Mouse (Mus musculus): ENCODE measurements at regions not wholly inside any gene's neighbourhood (a gene's known extent, or its start where the extent isn't known, plus 50 kb on each side); places are given as distances from the start of the nearest gene placed in this dataset.

- no peak for TF ChIP-seq CTCF (IDR thresholded peaks at IDR 0.05; ENCODE audit: low read depth)
- no peak for ATAC-seq
- H3K27ac ChIP-seq (ENCODE audit: low read depth, low read length) = no peak overlapping the region
- no peak overlapping the region for H3K4me2 ChIP-seq (replicated peaks; ENCODE audit: low read depth)
- H3K4me3 ChIP-seq (ENCODE audit: low read depth, low read length) = no peak overlapping the region
- no peaks in the 10 kb centered on the region for H3K27me3 ChIP-seq (replicated peaks; ENCODE audit: control insufficient read depth, insufficient read depth, low read length)
- H3K4me1 ChIP-seq (replicated peaks; ENCODE audit: control insufficient read depth, insufficient read depth, low read length) = no peaks in the 10 kb centered on the region
- 60% methylated on average over 1 of the region's 1 CpGs for WGBS
- H3K36me3 ChIP-seq (ENCODE audit: control insufficient read depth, insufficient read depth) = no peaks in the 10 kb centered on the region
- no peak overlapping the region for H3K9ac ChIP-seq (ENCODE audit: low read depth, low read length)
- H3K9me3 ChIP-seq (ENCODE audit: control insufficient read depth) = no peaks in the 10 kb centered on the region
Measured at GRCm38 (mm10) chr2:45245506-45245905, 128.3 kb upstream of the Zeb2 start.

DNA sequence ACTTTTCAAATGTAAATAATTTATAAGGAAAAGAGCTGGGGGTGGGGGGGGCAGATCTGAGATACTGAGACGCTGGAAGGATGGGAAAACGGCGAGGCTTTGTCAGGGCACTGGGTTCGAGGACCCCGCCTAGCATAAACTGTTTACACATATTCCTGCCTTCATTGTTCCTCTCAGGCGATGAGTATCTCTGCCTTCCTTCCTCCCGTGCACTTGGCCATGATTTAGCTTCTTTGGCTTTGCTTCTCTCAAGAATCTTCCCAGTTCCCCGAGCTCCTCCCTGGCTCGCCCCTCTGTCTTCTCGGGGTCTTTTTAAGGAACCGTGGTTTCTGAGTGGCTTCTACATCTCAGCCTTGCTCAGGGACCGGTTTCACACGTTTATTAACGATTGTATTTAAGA, 127.3 kb upstream of the Zeb2 start:
- Histone ChIP-seq H3K27me3 (replicated peaks; ENCODE audit: control insufficient read depth, insufficient read depth, low read length) (no peaks in the 10 kb centered on the region), H3K9me3 (ENCODE audit: control insufficient read depth) (no peaks in the 10 kb centered on the region), H3K27ac (ENCODE audit: low read depth, low read length) (no peak overlapping the region), H3K4me1 (replicated peaks; ENCODE audit: control insufficient read depth, insufficient read depth, low read length) (no peaks in the 10 kb centered on the region), H3K4me2 (replicated peaks; ENCODE audit: low read depth) (0 out of 2 replicates have a peak overlapping the region, but pooled peaks have one; percentile 1), H3K36me3 (ENCODE audit: control insufficient read depth, insufficient read depth) (no peaks in the 10 kb centered on the region), H3K4me3 (ENCODE audit: low read depth, low read length) (no peak overlapping the region), H3K9ac (ENCODE audit: low read depth, low read length) (no peak overlapping the region)
- 74% methylated on average over 14 of the region's 14 CpGs for WGBS
- ATAC-seq = no peak
- TF ChIP-seq CTCF (IDR thresholded peaks at IDR 0.05; ENCODE audit: low read depth) = no peak

DNA sequence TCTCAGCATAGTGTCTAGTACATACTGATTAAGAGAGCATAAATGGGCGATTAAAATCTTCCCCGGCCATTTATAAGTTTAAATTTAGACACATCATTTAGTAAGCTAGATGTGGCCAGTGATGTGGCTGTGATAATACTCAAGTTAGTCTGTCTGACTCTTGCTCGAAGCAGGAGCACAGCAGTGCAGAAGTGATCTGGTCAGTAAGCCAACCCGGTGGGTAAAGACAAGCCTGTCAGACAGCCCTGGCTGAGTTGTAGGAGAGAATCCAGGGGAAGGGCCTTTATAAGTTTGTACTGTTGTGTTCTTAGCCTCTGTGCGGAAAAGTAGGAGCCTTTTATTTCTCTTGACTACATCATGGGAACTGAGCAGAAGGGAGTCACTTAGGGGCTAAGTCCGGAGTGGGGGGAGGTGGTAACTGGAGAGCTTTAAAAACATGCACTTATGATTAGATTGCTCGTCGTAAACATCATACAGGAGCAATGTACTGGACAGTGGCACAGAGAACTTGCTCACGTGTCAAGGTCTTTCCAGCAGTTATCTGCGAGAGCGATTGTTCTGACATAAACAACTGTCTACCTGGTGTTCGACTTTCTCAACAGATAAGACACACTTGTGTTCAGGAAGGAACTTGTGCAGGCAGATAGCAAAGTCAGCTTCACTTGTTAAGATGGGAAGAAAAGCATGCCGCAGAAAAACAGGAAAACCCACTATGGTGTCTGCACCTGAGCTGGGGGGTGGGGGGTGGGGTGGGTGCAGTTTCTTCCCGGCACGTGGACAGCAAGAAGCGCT, 122.5 kb upstream of the Zeb2 start:
- H3K4me2 ChIP-seq (replicated peaks; ENCODE audit: low read depth) = peak overlapping the region; percentile 18; the same call in 1 of the 2 replicates
- WGBS = 33% methylated on average over 16 of the region's 16 CpGs
- H3K27me3 ChIP-seq (replicated peaks; ENCODE audit: control insufficient read depth, insufficient read depth, low read length) = no peaks in the 10 kb centered on the region
- H3K4me3 ChIP-seq (ENCODE audit: low read depth, low read length) = no peak overlapping the region
- H3K9ac ChIP-seq (ENCODE audit: low read depth, low read length) = no peak overlapping the region
- peak overlapping the region; percentile 46; the same call in 1 of the 2 replicates for H3K27ac ChIP-seq (ENCODE audit: low read depth, low read length)
- no peaks in the 10 kb centered on the region for H3K9me3 ChIP-seq (ENCODE audit: control insufficient read depth)
- no peaks in the 10 kb centered on the region for H3K36me3 ChIP-seq (ENCODE audit: control insufficient read depth, insufficient read depth)
- no peak for TF ChIP-seq CTCF (IDR thresholded peaks at IDR 0.05; ENCODE audit: low read depth)
- peak; percentile 92 for ATAC-seq
- no peaks in the 10 kb centered on the region for H3K4me1 ChIP-seq (replicated peaks; ENCODE audit: control insufficient read depth, insufficient read depth, low read length)

DNA sequence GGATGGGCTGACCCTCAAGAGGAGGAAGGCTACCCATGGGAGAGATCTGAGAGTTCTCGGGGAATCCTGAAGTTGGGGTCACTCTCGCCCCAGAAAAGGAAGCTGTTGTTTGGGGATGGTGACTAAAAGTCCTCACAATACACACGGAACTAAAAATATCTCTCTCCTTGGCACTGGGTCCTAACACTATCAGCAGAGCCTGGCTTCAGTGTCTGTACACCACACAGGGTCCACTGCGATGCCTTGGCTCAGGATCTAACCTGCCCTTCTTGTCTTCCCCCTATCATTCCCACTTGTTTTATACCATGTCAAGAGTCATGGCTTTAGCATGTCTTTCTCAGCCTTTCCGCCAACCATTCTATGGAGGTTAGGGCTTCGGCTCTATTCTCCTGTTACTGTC, 121.8 kb upstream of the Zeb2 start:
- no peaks in the 10 kb centered on the region for H3K9me3 ChIP-seq (ENCODE audit: control insufficient read depth)
- no peak for ATAC-seq
- H3K4me1 ChIP-seq (replicated peaks; ENCODE audit: control insufficient read depth, insufficient read depth, low read length) = no peaks in the 10 kb centered on the region
- H3K27me3 ChIP-seq (replicated peaks; ENCODE audit: control insufficient read depth, insufficient read depth, low read length) = no peaks in the 10 kb centered on the region
- H3K36me3 ChIP-seq (ENCODE audit: control insufficient read depth, insufficient read depth) = no peaks in the 10 kb centered on the region
- H3K9ac ChIP-seq (ENCODE audit: low read depth, low read length) = no peak overlapping the region
- H3K27ac ChIP-seq (ENCODE audit: low read depth, low read length) = no peak overlapping the region
- no peak overlapping the region for H3K4me2 ChIP-seq (replicated peaks; ENCODE audit: low read depth)
- no peak overlapping the region for H3K4me3 ChIP-seq (ENCODE audit: low read depth, low read length)
- 94% methylated on average over 6 of the region's 6 CpGs for WGBS
- TF ChIP-seq CTCF (IDR thresholded peaks at IDR 0.05; ENCODE audit: low read depth) = no peak

GRCm38 (mm10) chr2:45236168-45236700, 119.0 kb upstream of the Zeb2 start:
- H3K4me2 ChIP-seq (replicated peaks; ENCODE audit: low read depth) = no peak overlapping the region
- 82% methylated on average over 13 of the region's 13 CpGs for WGBS
- H3K27me3 ChIP-seq (replicated peaks; ENCODE audit: control insufficient read depth, insufficient read depth, low read length) = no peaks in the 10 kb centered on the region
- no peaks in the 10 kb centered on the region for H3K9me3 ChIP-seq (ENCODE audit: control insufficient read depth)
- no peak for ATAC-seq
- H3K27ac ChIP-seq (ENCODE audit: low read depth, low read length) = no peak overlapping the region
- no peak overlapping the region for H3K9ac ChIP-seq (ENCODE audit: low read depth, low read length)
- H3K4me3 ChIP-seq (ENCODE audit: low read depth, low read length) = no peak overlapping the region
- H3K4me1 ChIP-seq (replicated peaks; ENCODE audit: control insufficient read depth, insufficient read depth, low read length) = no peaks in the 10 kb centered on the region; the same call in 1 of the 2 replicates
- TF ChIP-seq CTCF (IDR thresholded peaks at IDR 0.05; ENCODE audit: low read depth) = no peak
- no peaks in the 10 kb centered on the region for H3K36me3 ChIP-seq (ENCODE audit: control insufficient read depth, insufficient read depth)

GRCm38 (mm10) chr2:45234148-45234547, 117.0 kb upstream of the Zeb2 start:
- TF ChIP-seq CTCF (IDR thresholded peaks at IDR 0.05; ENCODE audit: low read depth) = no peak
- H3K4me2 ChIP-seq (replicated peaks; ENCODE audit: low read depth) = no peak overlapping the region
- no peaks in the 10 kb centered on the region for H3K27me3 ChIP-seq (replicated peaks; ENCODE audit: control insufficient read depth, insufficient read depth, low read length)
- H3K4me1 ChIP-seq (replicated peaks; ENCODE audit: control insufficient read depth, insufficient read depth, low read length) = no peaks in the 10 kb centered on the region; the same call in 1 of the 2 replicates
- no peak overlapping the region for H3K9ac ChIP-seq (ENCODE audit: low read depth, low read length)
- peak; percentile 88 for ATAC-seq
- H3K9me3 ChIP-seq (ENCODE audit: control insufficient read depth) = no peaks in the 10 kb centered on the region
- no peaks in the 10 kb centered on the region for H3K36me3 ChIP-seq (ENCODE audit: control insufficient read depth, insufficient read depth)
- 44% methylated on average over 1 of the region's 1 CpGs for WGBS
- H3K27ac ChIP-seq (ENCODE audit: low read depth, low read length) = no peak overlapping the region
- no peak overlapping the region for H3K4me3 ChIP-seq (ENCODE audit: low read depth, low read length)
